Mouse (Mus musculus): ENCODE results near the gene Dppa2. TPM values are rescaled to one million over a fixed set of nuclear protein-coding genes. Genes with fewer than 3 reads are reported as not detected.

The Dppa2 gene
- polyA plus RNA-seq (2014; fragmentation: Nextera tagmentation; extraction: Ambion mirVana), result not detected in 2 replicates

DNA sequence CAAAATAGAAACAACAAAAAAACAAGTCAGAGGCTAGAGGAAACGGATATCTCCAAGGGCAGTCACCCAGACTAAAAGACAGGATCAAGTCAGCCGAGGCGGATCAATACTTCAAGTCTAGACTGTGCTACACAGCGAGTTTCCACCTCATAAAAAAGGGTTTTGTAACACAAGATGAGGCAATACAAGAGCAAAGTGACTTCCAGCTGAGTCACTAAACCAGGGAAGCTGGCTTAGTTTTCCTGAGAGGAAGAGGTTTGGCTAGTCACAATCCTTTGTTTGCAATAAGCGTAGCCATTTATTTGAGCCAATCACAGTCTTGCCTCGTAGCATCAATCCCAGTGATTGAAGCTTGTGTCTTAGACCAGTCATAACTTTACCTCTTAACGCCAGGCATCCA lies at the start of gene Dppa2:
TSS of gene Dppa2 (plus strand) at position 400 of the 400 bp plus-strand sequence.
- no peak within 1 kb of the TSS for H3K9ac ChIP-seq (replicated peaks; ENCODE audit: low read depth, low read length)
- H3K4me1 ChIP-seq (ENCODE audit: control insufficient read depth, insufficient read depth, low read length), result no peaks in the 10 kb centered on the region
- no peaks in the 10 kb centered on the region for H3K36me3 ChIP-seq (ENCODE audit: control insufficient read depth, insufficient read depth, low read length)
- H3K4me2 ChIP-seq (replicated peaks; ENCODE audit: low read depth, low read length), result no peak within 1 kb of the TSS
- H3K27ac ChIP-seq (ENCODE audit: low read length), result no peak within 1 kb of the TSS
- 74% methylated on average over 7 of the region's 7 CpGs for WGBS
- no peak for ATAC-seq (ENCODE audit: insufficient number of reproducible peaks, insufficient read depth, low FRiP score, low read depth)
- H3K27me3 ChIP-seq (ENCODE audit: control insufficient read depth, insufficient read depth, low read length), result no peaks in the 10 kb centered on the region
- H3K4me3 ChIP-seq (ENCODE audit: low read depth, low read length), result no peak within 1 kb of the TSS
- H3K9me3 ChIP-seq (ENCODE audit: control insufficient read depth, low read depth, low read length), result no peaks in the 10 kb centered on the region

DNA sequence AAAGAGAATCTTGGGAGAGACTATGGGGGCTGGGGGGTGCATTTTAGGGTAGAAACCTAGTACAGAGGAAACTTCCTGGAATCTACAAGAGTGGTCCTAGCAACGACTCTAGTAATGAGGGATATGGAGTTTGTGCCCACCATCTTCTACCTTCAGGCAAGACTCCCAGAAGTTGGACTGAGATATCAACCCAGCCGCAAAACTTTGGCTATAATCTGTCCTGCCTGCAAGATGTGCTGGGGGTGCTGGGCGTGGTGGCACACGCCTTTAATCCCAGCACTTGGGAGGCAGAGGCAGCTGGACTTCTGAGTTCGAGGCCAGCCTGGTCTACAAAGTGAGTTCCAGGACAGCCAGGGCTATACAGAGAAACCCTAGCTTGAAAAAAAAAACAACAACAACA lies 49.1 kb upstream of the Dppa2 start:
- ATAC-seq (ENCODE audit: insufficient number of reproducible peaks, insufficient read depth, low FRiP score, low read depth), result no peak
- WGBS, result 93% methylated on average over 5 of the region's 5 CpGs
- Histone ChIP-seq H3K4me1 (ENCODE audit: control insufficient read depth, insufficient read depth, low read length) (no peaks in the 10 kb centered on the region), H3K27ac (ENCODE audit: low read length) (no peak overlapping the region), H3K9ac (replicated peaks; ENCODE audit: low read depth, low read length) (no peak overlapping the region), H3K9me3 (ENCODE audit: control insufficient read depth, low read depth, low read length) (no peaks in the 10 kb centered on the region), H3K27me3 (ENCODE audit: control insufficient read depth, insufficient read depth, low read length) (no peaks in the 10 kb centered on the region), H3K4me2 (replicated peaks; ENCODE audit: low read depth, low read length) (no peak overlapping the region), H3K4me3 (ENCODE audit: low read depth, low read length) (no peak overlapping the region), H3K36me3 (ENCODE audit: control insufficient read depth, insufficient read depth, low read length) (no peaks in the 10 kb centered on the region)

DNA sequence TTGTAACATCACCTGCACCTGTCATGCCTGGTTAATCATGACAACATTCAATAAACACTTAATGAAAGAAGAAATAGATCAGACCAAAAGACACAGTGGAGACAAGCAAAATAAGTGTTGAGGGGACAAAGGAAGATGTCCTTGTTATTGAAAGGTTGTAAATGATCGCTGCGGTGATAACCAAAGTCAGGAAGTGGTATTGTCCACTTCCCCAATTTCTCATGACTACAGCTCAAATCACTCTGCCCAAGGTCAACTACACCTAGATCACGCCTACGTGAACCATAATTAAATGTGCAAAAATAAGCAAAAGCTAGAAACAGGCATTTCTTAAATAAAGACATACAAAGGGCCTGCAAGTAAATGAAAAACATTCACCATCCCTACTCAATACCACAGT lies 44.2 kb upstream of the Dppa2 start:
- no peaks in the 10 kb centered on the region for H3K9me3 ChIP-seq (ENCODE audit: control insufficient read depth, low read depth, low read length)
- ATAC-seq (ENCODE audit: insufficient number of reproducible peaks, insufficient read depth, low FRiP score, low read depth), result no peak
- no peak overlapping the region for H3K4me2 ChIP-seq (replicated peaks; ENCODE audit: low read depth, low read length)
- H3K36me3 ChIP-seq (ENCODE audit: control insufficient read depth, insufficient read depth, low read length), result no peaks in the 10 kb centered on the region
- H3K4me1 ChIP-seq (ENCODE audit: control insufficient read depth, insufficient read depth, low read length), result no peaks in the 10 kb centered on the region
- H3K27me3 ChIP-seq (ENCODE audit: control insufficient read depth, insufficient read depth, low read length), result no peaks in the 10 kb centered on the region
- no peak overlapping the region for H3K4me3 ChIP-seq (ENCODE audit: low read depth, low read length)
- no peak overlapping the region for H3K27ac ChIP-seq (ENCODE audit: low read length)
- H3K9ac ChIP-seq (replicated peaks; ENCODE audit: low read depth, low read length), result no peak overlapping the region
- WGBS, result 84% methylated on average over 4 of the region's 4 CpGs

DNA sequence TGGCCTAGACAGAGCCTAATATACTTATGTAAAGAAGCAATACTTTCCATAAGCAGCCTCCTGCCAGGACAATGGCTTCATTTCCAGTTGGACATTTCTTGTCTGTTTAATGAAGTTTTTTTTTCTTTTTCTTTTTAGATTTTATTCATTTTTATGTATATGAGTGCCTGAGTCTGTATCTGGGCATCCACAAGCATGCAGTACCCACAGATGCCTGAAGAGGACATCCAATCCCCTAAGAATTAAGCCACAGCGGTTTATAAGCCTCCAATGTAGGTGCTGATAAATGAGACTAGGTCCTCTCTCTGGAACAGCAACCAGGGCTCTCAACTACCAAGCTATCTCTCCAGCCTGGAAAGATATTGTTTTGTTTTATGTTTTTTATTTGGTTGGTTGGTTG lies 40.8 kb upstream of the Dppa2 start:
- no peak for ATAC-seq (ENCODE audit: insufficient number of reproducible peaks, insufficient read depth, low FRiP score, low read depth)
- Histone ChIP-seq H3K27me3 (ENCODE audit: control insufficient read depth, insufficient read depth, low read length) (no peaks in the 10 kb centered on the region), H3K4me2 (replicated peaks; ENCODE audit: low read depth, low read length) (no peak overlapping the region), H3K9ac (replicated peaks; ENCODE audit: low read depth, low read length) (no peak overlapping the region), H3K4me3 (ENCODE audit: low read depth, low read length) (no peak overlapping the region), H3K27ac (ENCODE audit: low read length) (no peak overlapping the region), H3K9me3 (ENCODE audit: control insufficient read depth, low read depth, low read length) (no peaks in the 10 kb centered on the region), H3K36me3 (ENCODE audit: control insufficient read depth, insufficient read depth, low read length) (no peaks in the 10 kb centered on the region), H3K4me1 (ENCODE audit: control insufficient read depth, insufficient read depth, low read length) (no peaks in the 10 kb centered on the region)
- WGBS, result 85% methylated on average over 1 of the region's 1 CpGs

DNA sequence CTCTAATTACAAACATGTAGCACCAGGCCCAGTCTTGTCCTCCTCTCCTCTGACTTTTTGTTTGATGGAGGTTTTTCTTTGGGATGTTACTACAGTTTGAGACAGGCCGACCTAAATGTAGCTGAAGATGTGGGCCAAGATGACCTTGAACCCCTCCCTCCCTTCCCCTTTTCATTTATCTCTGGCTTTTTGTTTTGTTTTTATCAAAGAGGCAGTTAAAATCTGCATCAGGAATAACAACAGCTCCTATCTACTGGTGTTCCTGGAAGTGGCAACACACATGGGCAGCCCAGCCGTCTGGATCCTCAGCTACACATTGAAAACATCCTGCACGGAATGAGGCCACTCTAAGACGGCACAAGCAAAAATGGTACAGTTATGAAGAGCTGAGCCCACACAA lies 37.9 kb upstream of the Dppa2 start:
- Histone ChIP-seq H3K4me2 (replicated peaks; ENCODE audit: low read depth, low read length) (no peak overlapping the region), H3K9me3 (ENCODE audit: control insufficient read depth, low read depth, low read length) (no peaks in the 10 kb centered on the region), H3K9ac (replicated peaks; ENCODE audit: low read depth, low read length) (no peak overlapping the region), H3K4me3 (ENCODE audit: low read depth, low read length) (no peak overlapping the region), H3K4me1 (ENCODE audit: control insufficient read depth, insufficient read depth, low read length) (no peaks in the 10 kb centered on the region), H3K27me3 (ENCODE audit: control insufficient read depth, insufficient read depth, low read length) (no peaks in the 10 kb centered on the region), H3K27ac (ENCODE audit: low read length) (no peak overlapping the region), H3K36me3 (ENCODE audit: control insufficient read depth, insufficient read depth, low read length) (no peaks in the 10 kb centered on the region)
- ATAC-seq (ENCODE audit: insufficient number of reproducible peaks, insufficient read depth, low FRiP score, low read depth), result no peak
- 75% methylated on average over 4 of the region's 4 CpGs for WGBS

DNA sequence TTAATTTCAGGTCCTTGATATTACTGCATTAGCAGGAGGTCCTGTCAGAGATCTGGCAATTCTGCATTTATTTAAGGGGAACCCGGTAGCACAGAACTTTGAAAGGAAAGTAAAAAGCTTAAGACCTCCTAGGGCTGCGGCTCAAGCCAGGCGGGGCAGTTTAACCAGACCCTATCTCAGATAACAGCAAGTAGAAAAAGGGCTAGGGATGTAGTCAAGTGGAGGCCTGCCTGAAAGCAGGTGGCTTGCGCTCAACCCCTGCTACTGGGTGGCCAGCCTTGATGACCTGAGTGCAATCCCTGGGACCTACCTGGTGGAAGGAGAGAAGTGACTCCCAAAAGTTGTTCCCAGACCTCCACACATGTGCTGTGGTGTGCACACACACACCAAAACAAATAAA lies 26.8 kb upstream of the Dppa2 start:
- H3K4me1 ChIP-seq (ENCODE audit: control insufficient read depth, insufficient read depth, low read length), result no peaks in the 10 kb centered on the region
- ATAC-seq (ENCODE audit: insufficient number of reproducible peaks, insufficient read depth, low FRiP score, low read depth), result no peak
- no peaks in the 10 kb centered on the region for H3K9me3 ChIP-seq (ENCODE audit: control insufficient read depth, low read depth, low read length)
- H3K27ac ChIP-seq (ENCODE audit: low read length), result no peak overlapping the region
- no peaks in the 10 kb centered on the region for H3K36me3 ChIP-seq (ENCODE audit: control insufficient read depth, insufficient read depth, low read length)
- H3K9ac ChIP-seq (replicated peaks; ENCODE audit: low read depth, low read length), result no peak overlapping the region
- H3K4me3 ChIP-seq (ENCODE audit: low read depth, low read length), result no peak overlapping the region
- no peak overlapping the region for H3K4me2 ChIP-seq (replicated peaks; ENCODE audit: low read depth, low read length)
- WGBS, result 74% methylated on average over 4 of the region's 4 CpGs
- no peaks in the 10 kb centered on the region for H3K27me3 ChIP-seq (ENCODE audit: control insufficient read depth, insufficient read depth, low read length)

DNA sequence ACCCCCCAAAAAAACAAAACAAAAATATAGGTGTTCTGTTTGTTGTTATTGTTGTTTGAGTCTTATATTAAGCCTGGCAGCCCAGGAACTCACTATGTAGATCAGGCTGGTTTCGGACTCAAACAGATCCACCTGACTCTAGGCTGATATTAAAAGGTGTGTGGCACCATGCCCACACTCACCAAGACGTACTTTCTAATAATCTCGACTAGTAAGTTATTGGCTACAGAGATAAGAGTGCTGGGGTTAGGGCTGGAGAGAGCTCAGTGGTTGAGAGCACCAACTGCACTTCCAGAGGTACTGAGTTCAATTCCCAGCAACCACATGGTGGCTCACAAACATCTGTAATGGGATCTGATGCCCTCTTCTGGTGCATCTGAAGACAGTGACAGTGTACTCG lies 22.8 kb upstream of the Dppa2 start:
- H3K4me1 ChIP-seq (ENCODE audit: control insufficient read depth, insufficient read depth, low read length), result no peaks in the 10 kb centered on the region
- H3K9me3 ChIP-seq (ENCODE audit: control insufficient read depth, low read depth, low read length), result no peaks in the 10 kb centered on the region
- WGBS, result 89% methylated on average over 4 of the region's 4 CpGs
- no peaks in the 10 kb centered on the region for H3K36me3 ChIP-seq (ENCODE audit: control insufficient read depth, insufficient read depth, low read length)
- H3K27me3 ChIP-seq (ENCODE audit: control insufficient read depth, insufficient read depth, low read length), result no peaks in the 10 kb centered on the region
- H3K4me2 ChIP-seq (replicated peaks; ENCODE audit: low read depth, low read length), result no peak overlapping the region
- no peak for ATAC-seq (ENCODE audit: insufficient number of reproducible peaks, insufficient read depth, low FRiP score, low read depth)
- no peak overlapping the region for H3K27ac ChIP-seq (ENCODE audit: low read length)
- no peak overlapping the region for H3K4me3 ChIP-seq (ENCODE audit: low read depth, low read length)
- no peak overlapping the region for H3K9ac ChIP-seq (replicated peaks; ENCODE audit: low read depth, low read length)

DNA sequence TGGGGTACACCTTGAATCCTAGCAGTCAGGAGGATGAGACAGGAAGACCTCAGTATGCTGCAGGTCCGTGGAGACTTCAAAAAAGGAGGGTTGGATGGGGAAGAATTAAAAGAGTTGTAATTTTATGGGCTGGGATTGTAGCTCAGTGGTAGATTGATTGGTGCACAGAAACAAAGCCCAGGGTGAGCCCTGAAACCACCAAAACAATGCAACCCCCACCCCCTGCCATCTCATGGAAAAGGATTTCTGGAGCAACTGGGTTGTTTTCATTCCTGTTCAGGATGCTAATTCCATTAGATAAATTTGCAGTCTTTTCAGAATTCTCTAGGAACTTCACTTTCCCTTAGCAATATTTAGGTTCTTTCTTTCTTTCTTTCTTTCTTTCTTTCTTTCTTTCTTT lies 20.9 kb upstream of the Dppa2 start:
- Histone ChIP-seq H3K27me3 (ENCODE audit: control insufficient read depth, insufficient read depth, low read length) (no peaks in the 10 kb centered on the region), H3K9ac (replicated peaks; ENCODE audit: low read depth, low read length) (no peak overlapping the region), H3K4me3 (ENCODE audit: low read depth, low read length) (no peak overlapping the region), H3K36me3 (ENCODE audit: control insufficient read depth, insufficient read depth, low read length) (no peaks in the 10 kb centered on the region), H3K27ac (ENCODE audit: low read length) (no peak overlapping the region), H3K4me2 (replicated peaks; ENCODE audit: low read depth, low read length) (no peak overlapping the region), H3K4me1 (ENCODE audit: control insufficient read depth, insufficient read depth, low read length) (no peaks in the 10 kb centered on the region), H3K9me3 (ENCODE audit: control insufficient read depth, low read depth, low read length) (no peaks in the 10 kb centered on the region)
- ATAC-seq (ENCODE audit: insufficient number of reproducible peaks, insufficient read depth, low FRiP score, low read depth), result no peak
- 79% methylated on average over 1 of the region's 1 CpGs for WGBS

DNA sequence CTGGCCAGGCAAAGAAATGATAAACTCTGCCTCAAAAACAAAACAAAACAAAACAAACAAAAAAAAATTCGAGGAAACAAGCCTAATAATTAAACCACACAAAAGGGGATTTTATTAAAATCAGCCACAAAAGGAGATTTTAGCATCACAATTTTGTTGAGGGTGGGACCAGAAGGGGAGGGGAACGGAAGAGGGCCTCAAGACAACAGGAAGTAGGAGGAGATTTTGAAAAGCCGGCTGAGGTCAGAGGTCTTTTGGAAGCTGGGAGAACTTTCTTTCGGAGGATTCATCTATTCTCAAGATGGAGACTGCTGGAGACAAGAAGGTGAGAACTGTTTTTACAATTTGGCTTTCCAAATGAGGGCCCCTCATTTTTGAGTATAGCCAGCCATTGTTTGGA lies 20.2 kb upstream of the Dppa2 start, which contains the start of gene Dppa4:
TSS of gene Dppa4 (plus strand) at position 217 of the 400 bp plus-strand sequence.
- Histone ChIP-seq H3K4me3 (ENCODE audit: low read depth, low read length) (no peak within 1 kb of the TSS), H3K4me1 (ENCODE audit: control insufficient read depth, insufficient read depth, low read length) (no peaks in the 10 kb centered on the region), H3K27ac (ENCODE audit: low read length) (no peak within 1 kb of the TSS), H3K9ac (replicated peaks; ENCODE audit: low read depth, low read length) (no peak within 1 kb of the TSS), H3K9me3 (ENCODE audit: control insufficient read depth, low read depth, low read length) (no peaks in the 10 kb centered on the region), H3K4me2 (replicated peaks; ENCODE audit: low read depth, low read length) (no peak within 1 kb of the TSS), H3K27me3 (ENCODE audit: control insufficient read depth, insufficient read depth, low read length) (no peaks in the 10 kb centered on the region), H3K36me3 (ENCODE audit: control insufficient read depth, insufficient read depth, low read length) (no peaks in the 10 kb centered on the region)
- 75% methylated on average over 4 of the region's 4 CpGs for WGBS
- no peak for ATAC-seq (ENCODE audit: insufficient number of reproducible peaks, insufficient read depth, low FRiP score, low read depth)

Data from stomach, embryonic 14.5 days (tissue).